Mouse (Mus musculus): ENCODE measurements around the gene Gm14435.
"Not testable (repeated sequence)": the region's sequence is repeated elsewhere in the genome, so short reads cannot be mapped to it uniquely, and the experiment has no call there.

Gene Gm14435

DNA sequence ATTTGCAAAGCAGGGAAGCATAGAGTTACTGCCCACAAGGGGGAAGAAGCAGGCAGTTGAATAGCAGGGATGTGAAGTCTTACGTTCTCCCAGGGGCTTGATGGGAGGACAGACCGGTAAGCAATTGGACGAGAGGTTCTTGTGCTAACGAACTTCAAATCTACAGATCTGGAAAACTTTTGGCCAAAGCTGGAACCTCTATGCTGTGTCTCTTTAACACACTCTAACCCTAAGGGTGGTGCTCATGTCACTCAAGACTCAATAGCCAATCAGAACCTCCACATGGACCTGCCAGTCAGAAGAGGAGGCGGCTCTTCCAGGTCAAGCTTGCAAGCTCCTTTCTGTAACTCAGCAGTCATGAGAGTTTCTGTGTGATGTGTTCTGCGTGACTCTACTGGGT, at the start of gene Gm14435:
TSS of gene Gm14435 (plus strand) at position 301 of the 400 bp plus-strand sequence.
- DNase-seq, result not testable (repeated sequence)

Data from kidney, postnatal 10 days (tissue).